Mouse (Mus musculus) stomach, embryonic 16.5 days (tissue): ENCODE data around the gene Nde1. TPM values are rescaled to one million over a fixed set of nuclear protein-coding genes. Genes with fewer than 3 reads are reported as not detected.

Experiments
- microRNA counts: library from miRNA; unstranded; fragments of <30 nt; microRNA quantifications from one replicate; lab custom pipeline; 2016
- microRNA-seq: library from miRNA; unstranded; fragments of <30 nt; microRNA quantifications from one replicate; pipeline ENCODE4, GENCODE M21; 2016
- polyA plus RNA-seq: library from polyadenylated mRNA; unstranded; fragments of >200 nt; fragmentation: Nextera tagmentation; extraction: Ambion mirVana; gene quantifications from 2 replicates; pipeline ENCODE4 v1.2.1, GENCODE M21; 2015

The Nde1 gene
- polyA plus RNA-seq, 1 experiment from 2014 or later: 78.9 TPM

MicroRNAs within 50 kb of the gene (microRNA counts, 519-probe panel; counts per million panel counts)
- microRNA mmu-miR-484 (lab: Ali Mortazavi, UCI): 2,874 counts per million, percentile 66 among the panel's probes with 10 or more counts

Small RNA genes lying within 50 kb of the gene (microRNA-seq; reads per million reads assigned to microRNA genes)
- gene Gm27671: not detected
- gene Mir484: 2,028 reads per million, percentile 83 among the genes with 10 or more reads in this experiment

Other genes starting within 250 kb of the Nde1 start
- 2.0 and 2.5 TPM in 2 replicates for gene 2900011O08Rik, start 176.7 kb upstream of the Nde1 start, polyA plus RNA-seq
- 0.19 TPM in 1 of 2 replicates, not detected in the other for gene Ifitm7, start 176.4 kb upstream of the Nde1 start, polyA plus RNA-seq
- gene Marf1, start 76 bp downstream of the Nde1 start, polyA plus RNA-seq: 14.3 and 14.8 TPM in 2 replicates
- gene Myh11, start 128.1 kb downstream of the Nde1 start, polyA plus RNA-seq: 294 and 300 TPM in 2 replicates
- 153 and 154 TPM in 2 replicates for gene Fopnl, start 154.1 kb downstream of the Nde1 start, polyA plus RNA-seq
- gene Abcc1, start 198.3 kb downstream of the Nde1 start, polyA plus RNA-seq: 13.6 and 14.3 TPM in 2 replicates